Mouse (Mus musculus): ENCODE data around the gene S1pr2.

S1pr2 gene

GRCm38 (mm10) chr9:20966747-20967146 lies 9.8 kb downstream of the S1pr2 start:
- no peak for DNase-seq (ENCODE audit: low spot score in 2 of 2)

- DNase-seq (ENCODE audit: low spot score in 2 of 2), result no peak
These were observed 10.6 kb downstream of the S1pr2 start for GRCm38 (mm10) chr9:20966008-20966407.

- DNase-seq (ENCODE audit: low spot score in 2 of 2), result no peak
These were observed 11.0 kb downstream of the S1pr2 start for GRCm38 (mm10) chr9:20965606-20966005.

GRCm38 (mm10) chr9:20961557-20961956 lies 15.0 kb downstream of the S1pr2 start:
- no peak for DNase-seq (ENCODE audit: low spot score in 2 of 2)

- no peak for DNase-seq (ENCODE audit: low spot score in 2 of 2)
These were observed 17.1 kb downstream of the S1pr2 start, which contains the start of gene Dnmt1 for GRCm38 (mm10) chr9:20959430-20959938. Gene Dnmt1 (minus strand): TSS chr9:20959888.

GRCm38 (mm10) chr9:20956989-20957388 lies 19.6 kb downstream of the S1pr2 start:
- no peak for DNase-seq (ENCODE audit: low spot score in 2 of 2)

GRCm38 (mm10) chr9:20952520-20953227 lies 23.9 kb downstream of the S1pr2 start:
- DNase-seq (ENCODE audit: low spot score in 2 of 2), result peak; percentile 89 to 95

- peak in 1 of 2 experiments; percentile 32 for DNase-seq (ENCODE audit: low spot score in 2 of 2)
These were observed 24.5 kb downstream of the S1pr2 start for GRCm38 (mm10) chr9:20951966-20952519.

GRCm38 (mm10) chr9:20951441-20951840 lies 25.1 kb downstream of the S1pr2 start:
- no peak for DNase-seq (ENCODE audit: low spot score in 2 of 2)

GRCm38 (mm10) chr9:20950419-20950818 lies 26.2 kb downstream of the S1pr2 start:
- no peak for DNase-seq (ENCODE audit: low spot score in 2 of 2)

- DNase-seq (ENCODE audit: low spot score in 2 of 2), result no peak
These were observed 30.3 kb downstream of the S1pr2 start for GRCm38 (mm10) chr9:20946066-20946880.

GRCm38 (mm10) chr9:20944697-20945370 lies 31.7 kb downstream of the S1pr2 start:
- DNase-seq (ENCODE audit: low spot score in 2 of 2), result no peak

- no peak for DNase-seq (ENCODE audit: low spot score in 2 of 2)
These were observed 32.7 kb downstream of the S1pr2 start for GRCm38 (mm10) chr9:20943911-20944310.

GRCm38 (mm10) chr9:20943396-20943795 lies 33.2 kb downstream of the S1pr2 start:
- peak in 1 of 2 experiments; percentile 48 for DNase-seq (ENCODE audit: low spot score in 2 of 2)

GRCm38 (mm10) chr9:20923258-20923657 lies 53.3 kb downstream of the S1pr2 start:
- no peak for DNase-seq (ENCODE audit: low spot score in 2 of 2)

- DNase-seq (ENCODE audit: low spot score in 2 of 2), result no peak
These were observed 60.4 kb downstream of the S1pr2 start for GRCm38 (mm10) chr9:20916160-20916559.
